Mouse (Mus musculus) small intestine, adult 2 months (tissue): ENCODE results near the gene Brap.

Experiments
- CTCF ChIP-seq: fragments of 200-500 bp; IDR thresholded peaks from 2 replicates; pipeline ENCODE4 v1.5.1; 2012; ENCODE audit warnings: low read depth, mild to moderate bottlenecking, control low read depth, inconsistent platforms, low read length, moderate library complexity, mixed read lengths; ENCODE audit not compliant: insufficient replicate concordance, insufficient read length; ENCODE audit errors: extremely low read depth
- POLR2A ChIP-seq: fragments of 200-500 bp; IDR thresholded peaks from 2 replicates; pipeline ENCODE4 v1.6.1; 2012; ENCODE audit warnings: low read depth, mild to moderate bottlenecking, control low read depth, inconsistent platforms, low read length, moderate library complexity

DNA sequence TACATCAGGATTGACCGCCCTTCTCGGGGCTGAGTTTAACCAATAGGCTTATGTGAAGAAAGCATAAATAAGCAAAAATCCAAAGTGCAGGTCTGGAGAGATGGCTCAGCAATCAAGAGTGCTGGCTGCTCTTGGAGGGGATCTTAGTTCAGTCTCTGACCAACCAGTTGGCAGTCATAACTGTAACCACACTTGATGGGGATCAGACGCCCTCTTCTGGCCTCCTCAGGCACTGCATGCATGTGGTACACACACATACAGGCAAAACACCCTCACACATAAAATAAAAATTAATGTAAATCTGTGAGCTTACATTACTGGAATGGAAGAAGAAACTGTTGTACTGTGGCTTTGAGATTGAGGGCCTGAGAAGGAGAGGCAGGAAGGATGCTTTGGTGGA is 10.0 kb downstream of the Brap start:
- peak; percentile 47; the same call in 1 of the 2 replicates for TF ChIP-seq CTCF
- TF ChIP-seq POLR2A, result no peak
